Mouse (Mus musculus): Measurements from ENCODE around the gene Urb2.

The Urb2 gene

GRCm38 (mm10) chr8:124021237-124022227 lies at the start of gene Urb2, which contains the start of gene Taf5l:
Gene Urb2 (plus strand): TSS chr8:124021508.
Gene Taf5l (minus strand): TSS chr8:124021397.
- DNase-seq (ENCODE audit: low read depth, low spot score): peak; percentile 95

GRCm38 (mm10) chr8:123973495-123973894 lies 47.8 kb upstream of the Urb2 start:
- no peak for DNase-seq (ENCODE audit: low read depth, low spot score)

- DNase-seq (ENCODE audit: low read depth, low spot score): no peak
Measured at GRCm38 (mm10) chr8:123977499-123977898, 43.8 kb upstream of the Urb2 start.

- no peak for DNase-seq (ENCODE audit: low read depth, low spot score)
Measured at GRCm38 (mm10) chr8:123978166-123978838, 43.0 kb upstream of the Urb2 start.

GRCm38 (mm10) chr8:123978926-123979325 lies 42.4 kb upstream of the Urb2 start:
- no peak for DNase-seq (ENCODE audit: low read depth, low spot score)

- DNase-seq (ENCODE audit: low read depth, low spot score): no peak
Measured at GRCm38 (mm10) chr8:123980239-123980638, 41.1 kb upstream of the Urb2 start.

GRCm38 (mm10) chr8:123981674-123982073 lies 39.6 kb upstream of the Urb2 start:
- DNase-seq (ENCODE audit: low read depth, low spot score): no peak

GRCm38 (mm10) chr8:123982291-123982793 lies 39.0 kb upstream of the Urb2 start:
- DNase-seq (ENCODE audit: low read depth, low spot score): peak; percentile 24

GRCm38 (mm10) chr8:123982826-123983400 lies 38.4 kb upstream of the Urb2 start, which contains the start of gene Abcb10:
Gene Abcb10 (minus strand): TSS chr8:123983122.
- peak; percentile 65 for DNase-seq (ENCODE audit: low read depth, low spot score)

GRCm38 (mm10) chr8:123988605-123989038 lies 32.7 kb upstream of the Urb2 start:
- no peak for DNase-seq (ENCODE audit: low read depth, low spot score)

GRCm38 (mm10) chr8:123989128-123989527 lies 32.2 kb upstream of the Urb2 start:
- DNase-seq (ENCODE audit: low read depth, low spot score): no peak

- DNase-seq (ENCODE audit: low read depth, low spot score): no peak
Measured at GRCm38 (mm10) chr8:123990277-123991049, 30.8 kb upstream of the Urb2 start.

- peak; percentile 12 for DNase-seq (ENCODE audit: low read depth, low spot score)
Measured at GRCm38 (mm10) chr8:123992587-123992986, 28.7 kb upstream of the Urb2 start.

- DNase-seq (ENCODE audit: low read depth, low spot score): no peak
Measured at GRCm38 (mm10) chr8:123993597-123993996, 27.7 kb upstream of the Urb2 start.

- DNase-seq (ENCODE audit: low read depth, low spot score): no peak
Measured at GRCm38 (mm10) chr8:123993997-123994396, 27.3 kb upstream of the Urb2 start.

GRCm38 (mm10) chr8:123999568-123999967 lies 21.7 kb upstream of the Urb2 start:
- DNase-seq (ENCODE audit: low read depth, low spot score): no peak

GRCm38 (mm10) chr8:124002546-124003108 lies 18.7 kb upstream of the Urb2 start:
- DNase-seq (ENCODE audit: low read depth, low spot score): no peak

- no peak for DNase-seq (ENCODE audit: low read depth, low spot score)
Measured at GRCm38 (mm10) chr8:124007829-124008228, 13.5 kb upstream of the Urb2 start.

- no peak for DNase-seq (ENCODE audit: low read depth, low spot score)
Measured at GRCm38 (mm10) chr8:124011580-124011979, 9.7 kb upstream of the Urb2 start.

- DNase-seq (ENCODE audit: low read depth, low spot score): no peak
Measured at GRCm38 (mm10) chr8:124011989-124012586, 9.2 kb upstream of the Urb2 start.
